Mouse (Mus musculus): ENCODE results near the gene R3hcc1l. TPM values are rescaled to one million over a fixed set of nuclear protein-coding genes. Genes with fewer than 3 reads are reported as not detected.

The R3hcc1l gene
- polyA plus RNA-seq, 1 experiment from 2014 or later, result 15.4 TPM

- Histone ChIP-seq H3K4me3 (no peak overlapping the region), H3K27me3 (ENCODE audit: insufficient read depth, poor library complexity, severe bottlenecking) (no peaks in the 10 kb centered on the region), H3K4me1 (replicated peaks) (no peaks in the 10 kb centered on the region), H3K27ac (no peak overlapping the region), H3K9me3 (no peaks in the 10 kb centered on the region), H3K36me3 (peaks cover 29% of the 10 kb centered on the region)
- 93% methylated on average over 3 of the region's 3 CpGs for WGBS
- DNase-seq (ENCODE audit: low spot score), result no peak
Measured at GRCm38 (mm10) chr19:42563726-42564270, 45.2 kb downstream of the R3hcc1l start.

DNA sequence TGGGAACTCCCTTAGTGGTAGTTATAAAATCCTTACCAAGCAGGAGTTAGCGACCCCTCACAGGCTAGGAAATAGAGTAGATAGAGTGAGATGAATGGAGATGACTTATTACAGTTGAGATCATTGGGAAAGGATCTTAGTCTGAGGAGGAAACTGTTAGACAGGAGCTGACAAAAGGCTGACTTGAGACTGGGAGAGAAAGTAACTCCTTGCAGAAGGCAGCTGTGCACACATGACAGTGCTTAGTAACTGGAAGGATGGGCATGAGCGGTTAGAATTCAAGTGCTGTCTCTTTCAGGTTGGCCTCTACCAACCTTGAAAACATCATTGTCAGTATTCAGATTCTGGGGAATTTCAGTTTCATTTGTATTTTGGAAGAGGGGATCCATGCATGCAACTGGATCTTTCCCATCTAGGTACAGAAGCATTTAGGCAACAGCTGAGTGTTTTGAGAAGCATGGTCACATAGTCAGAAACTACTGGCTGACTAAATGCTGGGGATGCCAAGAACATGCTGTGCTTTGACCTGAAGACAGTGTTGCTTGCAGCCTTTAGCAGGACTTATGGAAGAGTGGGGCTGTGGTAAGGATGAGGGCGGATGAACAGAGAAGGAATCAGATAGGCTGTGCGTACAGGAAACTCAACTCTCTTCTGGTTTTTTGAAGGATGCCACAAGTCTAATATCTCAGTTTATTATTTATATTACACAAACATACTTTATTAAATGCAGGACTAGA, 47.9 kb downstream of the R3hcc1l start:
- H3K9me3 ChIP-seq, result no peaks in the 10 kb centered on the region
- no peaks in the 10 kb centered on the region for H3K27me3 ChIP-seq (ENCODE audit: insufficient read depth, poor library complexity, severe bottlenecking)
- WGBS, result 94% methylated on average over 4 of the region's 4 CpGs
- no peak overlapping the region for H3K27ac ChIP-seq
- DNase-seq (ENCODE audit: low spot score), result no peak
- H3K4me1 ChIP-seq (replicated peaks), result no peaks in the 10 kb centered on the region
- no peak overlapping the region for H3K4me3 ChIP-seq
- H3K36me3 ChIP-seq, result peaks cover 29% of the 10 kb centered on the region

GRCm38 (mm10) chr19:42567020-42567419, 48.5 kb downstream of the R3hcc1l start:
- DNase-seq (ENCODE audit: low spot score), result no peak

DNA sequence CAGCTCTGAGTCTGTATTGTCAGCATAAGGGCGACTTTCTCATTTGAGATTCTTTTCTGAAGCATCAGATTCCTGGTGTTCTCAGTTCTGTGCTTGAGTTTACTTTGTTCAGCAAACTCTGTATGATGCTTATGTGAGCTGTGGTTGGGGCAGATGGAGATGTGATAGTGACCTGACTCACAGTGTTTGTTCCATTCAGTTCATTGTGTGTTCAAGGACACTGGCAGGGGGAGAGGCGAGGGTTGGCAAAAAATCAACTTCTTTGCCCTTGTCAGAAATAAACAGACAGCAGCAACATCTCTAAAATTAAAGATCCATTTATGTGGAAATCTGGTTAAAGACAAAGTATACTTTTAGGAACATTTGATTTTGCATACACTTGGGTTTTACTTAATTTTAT, 50.5 kb downstream of the R3hcc1l start:
- Histone ChIP-seq H3K4me1 (replicated peaks) (no peaks in the 10 kb centered on the region), H3K27me3 (ENCODE audit: insufficient read depth, poor library complexity, severe bottlenecking) (no peaks in the 10 kb centered on the region), H3K36me3 (peaks cover 12% of the 10 kb centered on the region), H3K27ac (no peak overlapping the region), H3K9me3 (no peaks in the 10 kb centered on the region), H3K4me3 (no peak overlapping the region)
- 86% methylated on average over 2 of the region's 2 CpGs for WGBS
- no peak for DNase-seq (ENCODE audit: low spot score)

More at GRCm38 (mm10) chr19:42567020-42567419, 48.5 kb downstream of the R3hcc1l start:
- Histone ChIP-seq H3K4me1 (replicated peaks) (no peaks in the 10 kb centered on the region), H3K4me3 (no peak overlapping the region), H3K27me3 (ENCODE audit: insufficient read depth, poor library complexity, severe bottlenecking) (no peaks in the 10 kb centered on the region), H3K9me3 (no peaks in the 10 kb centered on the region), H3K36me3 (peaks cover 29% of the 10 kb centered on the region), H3K27ac (no peak overlapping the region)

- Histone ChIP-seq H3K27ac (no peak overlapping the region), H3K4me3 (no peak overlapping the region), H3K9me3 (no peaks in the 10 kb centered on the region), H3K4me1 (replicated peaks) (no peaks in the 10 kb centered on the region), H3K36me3 (peaks cover 12% of the 10 kb centered on the region), H3K27me3 (ENCODE audit: insufficient read depth, poor library complexity, severe bottlenecking) (no peaks in the 10 kb centered on the region)
- WGBS, result 89% methylated on average over 4 of the region's 4 CpGs
- DNase-seq (ENCODE audit: low spot score), result no peak
Measured at GRCm38 (mm10) chr19:42571291-42571690, 52.7 kb downstream of the R3hcc1l start.

DNA sequence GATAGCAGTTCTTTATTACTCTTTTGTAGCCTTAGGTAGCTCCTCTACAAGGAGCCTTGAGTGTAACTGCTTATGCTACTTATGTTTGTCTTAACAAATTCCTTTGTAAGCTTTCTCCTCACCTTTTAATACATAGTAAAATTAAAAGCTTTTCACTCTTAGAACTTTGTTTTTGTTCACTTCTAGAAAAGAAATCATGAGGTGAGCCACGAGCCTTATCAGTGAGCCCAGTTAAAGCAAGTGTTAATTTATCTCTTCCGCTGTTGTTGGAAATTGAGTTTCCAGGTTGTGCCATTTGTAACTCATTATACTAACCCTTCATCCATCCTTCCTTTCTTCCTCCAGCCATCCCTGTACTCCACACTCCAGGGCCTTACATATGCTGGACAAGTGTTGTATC, 56.8 kb downstream of the R3hcc1l start:
- no peak overlapping the region for H3K27ac ChIP-seq
- no peak for DNase-seq (ENCODE audit: low spot score)
- no peaks in the 10 kb centered on the region for H3K36me3 ChIP-seq
- no peaks in the 10 kb centered on the region for H3K4me1 ChIP-seq (replicated peaks)
- H3K4me3 ChIP-seq, result no peak overlapping the region
- H3K9me3 ChIP-seq, result no peaks in the 10 kb centered on the region
- no peaks in the 10 kb centered on the region for H3K27me3 ChIP-seq (ENCODE audit: insufficient read depth, poor library complexity, severe bottlenecking)
- WGBS, result 92% methylated on average over 2 of the region's 2 CpGs

DNA sequence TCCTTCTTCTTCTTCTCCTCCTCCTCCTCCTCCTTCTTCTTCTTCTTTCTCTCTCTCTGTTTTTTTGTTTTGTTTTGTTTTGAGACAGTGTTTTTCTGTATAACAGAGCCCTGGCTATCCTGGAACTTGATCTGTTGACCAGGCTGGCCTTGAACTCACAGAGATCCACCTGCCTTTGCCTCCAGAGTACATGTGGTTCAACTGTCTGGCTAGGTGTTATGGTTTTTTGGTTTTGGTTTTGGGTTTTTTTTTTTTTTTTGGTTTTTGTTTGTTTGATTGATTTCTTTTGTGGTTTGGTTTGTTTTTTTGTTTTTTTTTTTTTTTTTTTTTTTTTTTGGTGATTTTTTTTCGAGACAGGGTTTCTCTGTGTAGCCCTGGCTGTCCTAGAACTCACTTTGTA, 58.3 kb downstream of the R3hcc1l start:
- Histone ChIP-seq H3K4me1 (replicated peaks) (peaks cover 4% of the 10 kb centered on the region), H3K9me3 (no peaks in the 10 kb centered on the region), H3K27ac (no peak overlapping the region), H3K27me3 (ENCODE audit: insufficient read depth, poor library complexity, severe bottlenecking) (no peaks in the 10 kb centered on the region), H3K36me3 (no peaks in the 10 kb centered on the region), H3K4me3 (no peak overlapping the region)
- no peak for DNase-seq (ENCODE audit: low spot score)
- 100% methylated on average over 1 of the region's 1 CpGs for WGBS

DNA sequence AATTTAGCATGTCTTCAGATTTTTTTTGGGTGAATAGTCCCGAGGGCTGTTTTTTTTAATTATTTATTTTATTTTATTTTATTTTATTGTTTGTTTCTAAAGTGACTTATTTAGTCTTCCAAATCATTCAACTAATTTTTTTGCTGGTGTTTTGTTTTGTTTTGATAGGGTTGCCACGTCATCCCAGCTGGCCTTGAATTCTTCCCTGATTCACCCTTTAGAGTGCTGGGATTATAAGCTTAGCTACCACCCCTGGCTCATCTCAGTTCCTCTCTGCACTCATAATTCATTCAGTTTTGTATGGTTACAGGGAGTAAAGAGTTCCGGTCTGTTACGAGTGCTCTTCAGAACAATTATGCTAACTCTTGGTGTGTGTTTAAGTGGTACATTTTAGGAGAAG, 60.1 kb downstream of the R3hcc1l start:
- Histone ChIP-seq H3K9me3 (no peaks in the 10 kb centered on the region), H3K4me3 (no peak overlapping the region), H3K27me3 (ENCODE audit: insufficient read depth, poor library complexity, severe bottlenecking) (no peaks in the 10 kb centered on the region), H3K27ac (no peak overlapping the region), H3K4me1 (replicated peaks) (peaks cover 4% of the 10 kb centered on the region), H3K36me3 (peaks cover 11% of the 10 kb centered on the region)
- no peak for DNase-seq (ENCODE audit: low spot score)
- 91% methylated on average over 4 of the region's 4 CpGs for WGBS

DNA sequence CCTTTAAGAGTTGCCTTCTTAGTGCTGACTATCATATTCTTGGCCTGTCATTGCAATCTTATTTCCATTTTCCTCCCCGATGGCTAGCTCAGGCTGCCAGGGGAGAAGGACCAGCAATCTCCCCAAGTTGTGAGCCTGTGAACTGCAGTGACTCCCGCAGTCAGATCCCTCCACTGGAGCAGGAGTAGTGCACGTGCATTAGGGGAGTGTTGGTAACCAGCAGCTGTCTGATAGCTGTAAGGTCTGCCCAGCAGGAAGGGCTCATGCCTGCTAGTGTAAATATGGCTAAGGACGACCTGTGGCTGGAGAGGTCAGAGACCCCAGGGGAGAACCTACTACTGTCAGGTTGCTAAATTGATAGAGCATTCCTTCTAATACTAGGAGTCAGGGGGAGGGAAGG, 62.1 kb downstream of the R3hcc1l start:
- Histone ChIP-seq H3K4me1 (replicated peaks) (peaks cover 4% of the 10 kb centered on the region), H3K27me3 (ENCODE audit: insufficient read depth, poor library complexity, severe bottlenecking) (no peaks in the 10 kb centered on the region), H3K27ac (no peak overlapping the region), H3K4me3 (no peak overlapping the region), H3K9me3 (no peaks in the 10 kb centered on the region), H3K36me3 (peaks cover 29% of the 10 kb centered on the region)
- WGBS, result 46% methylated on average over 4 of the region's 4 CpGs
- peak; percentile 24 for DNase-seq (ENCODE audit: low spot score)

DNA sequence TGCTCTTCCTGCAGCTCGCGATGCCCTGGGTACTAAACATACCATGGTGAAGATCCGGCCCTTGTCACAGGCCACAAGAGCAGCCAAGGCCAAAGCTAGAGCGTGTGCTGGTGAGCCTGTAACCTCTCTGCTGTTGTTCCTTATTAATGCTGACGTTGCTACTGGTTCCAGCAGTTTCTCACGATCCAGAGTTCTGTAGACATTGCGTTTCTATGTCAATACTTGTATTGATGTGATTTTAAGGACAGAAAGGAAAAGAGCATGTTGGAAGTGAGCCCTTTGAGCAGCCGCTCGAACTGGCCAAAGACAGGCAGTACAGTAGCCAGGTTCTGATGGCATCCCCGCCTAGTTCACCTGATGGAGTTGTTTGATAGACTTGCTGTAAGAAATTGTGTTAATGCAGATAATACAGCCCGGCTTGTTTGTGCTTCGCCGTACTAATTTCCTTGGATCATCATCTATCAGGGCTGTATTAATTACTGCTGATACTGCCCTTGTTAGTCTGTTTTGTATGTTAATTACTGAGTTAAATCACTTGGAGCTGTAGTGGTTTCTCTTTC, 64.3 kb downstream of the R3hcc1l start:
- H3K4me3 ChIP-seq, result no peak overlapping the region
- H3K27ac ChIP-seq, result no peak overlapping the region
- peaks cover 36% of the 10 kb centered on the region for H3K36me3 ChIP-seq
- WGBS, result 92% methylated on average over 13 of the region's 13 CpGs
- DNase-seq (ENCODE audit: low spot score), result no peak
- no peaks in the 10 kb centered on the region for H3K27me3 ChIP-seq (ENCODE audit: insufficient read depth, poor library complexity, severe bottlenecking)
- H3K9me3 ChIP-seq, result no peaks in the 10 kb centered on the region
- peaks cover 4% of the 10 kb centered on the region for H3K4me1 ChIP-seq (replicated peaks)

DNA sequence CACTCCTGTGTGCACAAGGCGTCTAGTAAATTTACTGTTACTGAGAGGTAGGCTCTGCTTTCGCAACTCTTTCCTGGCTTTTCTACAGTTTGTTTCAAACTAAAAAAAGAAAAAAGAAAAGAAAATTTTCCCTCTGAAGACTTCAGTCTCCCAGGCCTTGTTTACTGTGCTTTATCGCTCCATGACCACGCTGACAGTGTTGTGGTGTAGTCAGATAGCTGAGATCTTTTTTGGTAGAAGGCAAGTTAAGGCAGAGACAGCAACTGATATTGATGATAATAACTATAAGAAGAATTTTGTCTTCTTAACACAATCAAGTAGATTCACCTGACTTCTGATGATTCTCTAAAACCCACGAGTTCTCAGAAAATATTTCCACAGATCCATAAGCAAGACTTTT, 65.1 kb downstream of the R3hcc1l start:
- Histone ChIP-seq H3K4me3 (no peak overlapping the region), H3K27me3 (ENCODE audit: insufficient read depth, poor library complexity, severe bottlenecking) (no peaks in the 10 kb centered on the region), H3K27ac (no peak overlapping the region), H3K36me3 (peaks cover 36% of the 10 kb centered on the region), H3K9me3 (no peaks in the 10 kb centered on the region), H3K4me1 (replicated peaks) (peaks cover 8% of the 10 kb centered on the region)
- no peak for DNase-seq (ENCODE audit: low spot score)
- 94% methylated on average over 5 of the region's 5 CpGs for WGBS

DNA sequence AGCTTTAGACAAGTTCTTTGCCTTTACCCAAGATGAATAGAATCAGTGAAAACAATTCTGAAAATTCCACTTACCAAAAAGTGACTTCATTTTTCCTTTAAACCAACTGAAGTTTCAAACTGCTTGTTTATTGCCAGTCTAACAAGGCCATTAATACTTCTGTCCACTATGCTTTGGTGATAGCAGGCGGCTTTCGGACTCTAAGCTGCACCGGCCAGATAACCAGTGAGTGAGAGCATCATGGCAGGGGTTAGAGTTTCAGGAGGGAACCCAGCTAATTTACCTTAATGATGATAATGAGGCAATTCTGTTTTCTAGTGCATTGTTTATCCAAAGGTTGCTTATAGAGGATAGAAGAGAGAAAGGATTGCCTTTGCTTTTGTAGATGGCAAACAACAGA, 65.6 kb downstream of the R3hcc1l start:
- WGBS, result 92% methylated on average over 3 of the region's 3 CpGs
- Histone ChIP-seq H3K4me1 (replicated peaks) (peaks cover 8% of the 10 kb centered on the region), H3K9me3 (no peaks in the 10 kb centered on the region), H3K27ac (no peak overlapping the region), H3K4me3 (no peak overlapping the region), H3K27me3 (ENCODE audit: insufficient read depth, poor library complexity, severe bottlenecking) (no peaks in the 10 kb centered on the region), H3K36me3 (peaks cover 36% of the 10 kb centered on the region)
- DNase-seq (ENCODE audit: low spot score), result no peak

DNA sequence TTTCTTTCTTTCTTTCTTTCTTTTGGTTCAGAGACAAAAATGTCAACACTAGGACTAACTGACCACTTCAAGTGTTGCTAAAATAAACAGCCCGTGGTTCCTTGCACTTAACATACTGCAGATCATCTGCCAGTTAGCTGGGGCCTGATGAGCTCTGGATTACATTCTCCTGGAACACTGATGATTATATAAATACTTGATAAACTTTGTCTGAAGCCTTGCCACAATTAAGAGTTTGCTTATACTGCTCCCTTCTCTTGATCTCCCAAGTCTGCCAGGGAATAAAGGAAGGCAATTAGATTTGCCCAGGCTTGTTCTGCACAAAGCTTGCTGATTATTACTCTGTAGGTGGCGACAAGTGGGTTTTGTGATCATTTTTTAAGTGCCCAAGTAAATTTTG, 69.1 kb downstream of the R3hcc1l start:
- Histone ChIP-seq H3K4me3 (no peak overlapping the region), H3K27ac (no peak overlapping the region), H3K27me3 (ENCODE audit: insufficient read depth, poor library complexity, severe bottlenecking) (no peaks in the 10 kb centered on the region), H3K9me3 (no peaks in the 10 kb centered on the region), H3K4me1 (replicated peaks) (peaks cover 17% of the 10 kb centered on the region; the same call in 1 of the 2 replicates), H3K36me3 (peaks cover 47% of the 10 kb centered on the region)
- 85% methylated on average over 2 of the region's 2 CpGs for WGBS
- no peak for DNase-seq (ENCODE audit: low spot score)

Data from hindbrain, embryonic 10.5 days (tissue).